Mouse (Mus musculus) stomach, postnatal 0 days (tissue): ENCODE data around the gene Sh3bgrl3.

Experiments used
- CTCF ChIP-seq: IDR thresholded peaks from 2 replicates; pipeline ENCODE4 v1.5.1; 2016; ENCODE audit warnings: antibody characterized with exemption, low read depth, mild to moderate bottlenecking, moderate library complexity
- EP300 ChIP-seq: optimal IDR thresholded peaks from 2 replicates; pipeline ENCODE3; 2016; ENCODE audit warnings: antibody characterized with exemption

GRCm38 (mm10) chr4:134118126-134118800 is 10.3 kb downstream of the Sh3bgrl3 start:
- TF ChIP-seq CTCF: no peak
- no peak for TF ChIP-seq EP300
